Mouse (Mus musculus): ENCODE measurements around the gene Cntn5.

GRCm38 (mm10) chr9:10412075-10412474, 492.5 kb downstream of the Cntn5 start:
- TF ChIP-seq POLR2A (IDR thresholded peaks at IDR 0.05; ENCODE audit: borderline replicate concordance, low read depth, low read length): no peak
- no peak for TF ChIP-seq CTCF (IDR thresholded peaks at IDR 0.05; ENCODE audit: low read depth, low read length)

Measured in bone marrow macrophage, adult 2 months (primary cell).